Mouse (Mus musculus) CD8-positive naive resting alpha-beta T cell, adult 2 months (primary cell): ENCODE data around the gene Cep152.

Experiments used
- DNase-seq, 2 experiments: peaks; one replicate each; pipeline ENCODE4 v3.0.0; 2022; ENCODE audit warnings: low read depth in 2 of 2, low spot score in 2 of 2

The Cep152 gene

GRCm38 (mm10) chr2:125624837-125625351 lies at the start of gene Cep152:
TSS of gene Cep152 (minus strand) at chr2:125625113.
- DNase-seq: peak; percentile 88 to 90

DNA sequence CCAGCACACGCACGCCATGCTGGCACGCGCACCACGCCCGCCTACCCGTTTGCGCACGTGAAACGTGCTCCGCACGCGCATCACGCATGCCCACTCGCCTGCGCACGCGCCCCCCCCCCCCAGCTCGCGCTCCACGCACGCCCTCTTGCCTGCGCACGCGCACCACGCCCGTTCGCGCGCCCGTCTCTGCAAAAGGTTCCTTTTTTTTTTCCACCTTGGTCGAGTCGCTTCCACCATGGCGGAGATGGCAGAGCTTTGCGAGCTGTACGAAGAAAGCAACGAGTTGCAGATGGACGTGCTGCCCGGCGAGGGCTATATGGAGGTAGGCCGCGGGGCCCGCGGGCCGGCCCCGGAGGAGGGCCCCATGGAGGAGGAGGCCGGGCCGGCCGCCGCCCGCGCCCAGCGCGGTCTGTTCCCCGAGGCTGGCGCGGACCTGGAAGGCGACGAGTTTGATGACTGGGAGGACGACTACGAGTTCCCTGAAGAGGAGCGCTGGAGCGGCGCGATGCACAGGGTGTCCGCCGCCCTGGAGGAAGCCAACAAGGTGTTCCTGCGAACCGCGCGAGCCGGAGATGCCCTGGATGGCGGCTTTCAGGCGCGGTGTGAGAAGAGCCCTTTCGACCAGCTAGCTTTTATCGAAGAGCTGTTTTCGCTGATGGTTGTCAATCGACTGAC lies 48.2 kb upstream of the Cep152 start, which contains the start of gene Eid1:
Gene Eid1, plus strand, starts transcription at position 139 of the 675 bp plus-strand sequence.
- DNase-seq: peak; percentile 49 to 59

DNA sequence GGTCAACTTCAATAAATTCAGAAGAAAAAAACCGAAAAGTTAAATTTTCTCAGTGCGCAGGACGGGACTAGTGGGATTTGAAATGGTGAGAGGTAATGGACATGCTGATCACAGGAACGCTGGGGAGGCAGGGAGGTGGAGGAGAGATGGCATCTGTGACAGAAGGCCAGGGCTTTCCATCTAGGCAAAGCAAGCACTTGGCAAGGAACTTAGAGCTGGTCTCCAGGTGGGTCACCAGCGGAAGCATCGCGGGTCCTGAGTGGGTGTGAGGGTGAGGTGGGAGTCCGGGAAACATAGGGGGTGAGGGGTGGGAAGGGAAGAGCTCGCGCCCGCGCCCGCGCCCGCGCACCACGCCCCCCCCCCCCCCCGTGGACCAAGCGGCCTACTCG lies 47.6 kb upstream of the Cep152 start:
- peak in 1 of 2 experiments; percentile 4 for DNase-seq

- peak in 1 of 2 experiments; percentile 27 for DNase-seq
Observed at GRCm38 (mm10) chr2:125670846-125671245, 45.9 kb upstream of the Cep152 start.

GRCm38 (mm10) chr2:125667721-125668120 lies 42.8 kb upstream of the Cep152 start:
- no peak for DNase-seq

DNA sequence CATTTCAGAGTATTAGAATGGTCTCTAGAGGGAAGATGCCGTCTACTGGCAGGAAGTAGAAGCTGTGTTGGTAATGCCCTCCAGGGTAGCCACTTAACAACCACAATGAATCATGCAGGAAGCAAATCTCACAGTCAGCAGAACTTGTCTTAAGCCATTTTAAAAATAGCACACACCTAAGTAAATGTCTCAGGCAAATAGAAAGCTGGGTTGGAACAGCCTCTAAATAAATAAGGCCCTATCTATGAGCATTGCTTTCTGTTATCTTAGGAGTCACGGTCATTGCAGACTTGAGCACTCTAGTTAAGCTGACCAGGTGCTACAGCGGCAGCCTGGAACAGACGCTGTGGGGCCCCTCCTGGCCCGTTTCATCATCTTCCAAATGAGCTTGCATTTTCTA lies 42.3 kb upstream of the Cep152 start:
- no peak for DNase-seq

GRCm38 (mm10) chr2:125666668-125667067 lies 41.8 kb upstream of the Cep152 start:
- DNase-seq: no peak

DNA sequence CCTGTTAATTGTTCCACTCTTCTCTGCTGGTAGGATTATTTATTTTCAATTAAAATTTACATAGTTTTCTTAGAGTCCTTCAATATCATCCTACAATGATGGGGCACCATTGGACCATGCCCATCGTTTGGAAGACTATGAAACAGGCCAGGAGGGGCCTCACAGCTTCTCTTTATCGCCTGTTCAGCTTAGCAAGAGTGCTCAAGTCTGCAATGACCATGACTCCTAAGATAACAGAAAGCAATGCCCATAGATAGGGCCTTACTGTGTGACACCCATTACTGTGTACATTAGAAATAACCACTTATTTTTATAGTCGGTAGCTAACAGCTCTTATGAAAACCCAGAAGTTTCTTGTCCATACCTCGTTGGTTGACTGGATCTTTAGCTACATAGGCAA lies 41.0 kb upstream of the Cep152 start:
- DNase-seq: no peak

GRCm38 (mm10) chr2:125665213-125665612 lies 40.3 kb upstream of the Cep152 start:
- no peak for DNase-seq

- no peak for DNase-seq
Observed at GRCm38 (mm10) chr2:125662517-125662916, 37.6 kb upstream of the Cep152 start.

GRCm38 (mm10) chr2:125661156-125661555 lies 36.2 kb upstream of the Cep152 start:
- DNase-seq: no peak

GRCm38 (mm10) chr2:125660537-125661130 lies 35.7 kb upstream of the Cep152 start:
- peak in 1 of 2 experiments; percentile 6 for DNase-seq

DNA sequence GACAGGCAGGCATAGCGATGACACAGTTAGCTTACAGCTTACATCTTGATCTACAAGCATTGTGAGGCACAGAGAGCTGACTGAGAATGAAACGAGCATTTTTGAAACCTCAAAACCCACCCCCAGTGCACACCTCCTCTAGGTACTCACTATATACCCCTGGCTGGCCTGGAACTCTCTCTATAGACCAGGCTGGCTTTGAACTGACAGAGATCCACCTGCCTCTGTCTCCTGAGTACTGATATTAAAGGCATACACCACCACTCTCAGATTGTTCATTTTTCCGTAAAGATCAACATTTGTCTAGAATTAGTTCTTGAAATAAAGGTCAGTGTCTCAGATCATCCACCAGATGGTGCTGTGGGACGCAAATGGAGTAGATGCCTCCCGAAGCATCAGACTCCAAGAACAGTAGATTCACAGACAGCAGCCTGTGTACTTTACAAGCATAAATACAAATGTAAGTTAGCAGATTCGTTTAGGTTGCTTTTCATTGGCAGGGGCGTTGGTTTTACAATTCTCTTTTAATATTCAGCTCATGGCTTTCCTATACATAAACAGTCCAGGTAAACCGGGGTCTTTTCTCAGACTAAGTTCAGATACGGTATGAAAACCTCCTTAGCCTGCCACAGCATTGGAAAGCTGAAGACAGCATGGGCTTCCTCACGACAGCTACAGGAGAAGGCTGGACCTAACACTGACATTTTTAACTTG lies 35.1 kb upstream of the Cep152 start:
- DNase-seq: peak; percentile 64 to 74

- no peak for DNase-seq
Observed at GRCm38 (mm10) chr2:125655391-125655790, 30.5 kb upstream of the Cep152 start.

DNA sequence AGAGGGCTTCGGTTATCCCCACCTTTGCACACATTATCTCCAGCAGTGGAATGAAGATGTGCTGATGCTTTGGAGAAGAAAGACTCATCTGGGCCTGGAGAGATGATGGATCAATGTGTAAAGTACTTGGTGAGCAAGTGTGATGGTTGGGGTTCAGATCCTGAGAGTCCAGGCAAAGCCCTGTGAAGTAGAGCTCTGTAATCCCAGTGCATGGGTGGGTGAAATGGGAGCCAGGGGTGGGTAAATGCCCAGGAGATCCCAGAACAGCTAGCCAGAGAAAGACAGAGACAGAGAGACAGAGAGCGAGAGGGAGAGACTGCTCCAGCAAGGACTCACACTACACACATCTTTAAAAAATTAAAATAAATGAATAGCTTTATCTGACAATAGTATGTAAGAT lies 28.4 kb upstream of the Cep152 start:
- DNase-seq: no peak

- no peak for DNase-seq
Observed at GRCm38 (mm10) chr2:125651563-125651962, 26.6 kb upstream of the Cep152 start.

- no peak for DNase-seq
Observed at GRCm38 (mm10) chr2:125650742-125651352, 25.9 kb upstream of the Cep152 start.

- DNase-seq: no peak
Observed at GRCm38 (mm10) chr2:125650038-125650437, 25.1 kb upstream of the Cep152 start.

DNA sequence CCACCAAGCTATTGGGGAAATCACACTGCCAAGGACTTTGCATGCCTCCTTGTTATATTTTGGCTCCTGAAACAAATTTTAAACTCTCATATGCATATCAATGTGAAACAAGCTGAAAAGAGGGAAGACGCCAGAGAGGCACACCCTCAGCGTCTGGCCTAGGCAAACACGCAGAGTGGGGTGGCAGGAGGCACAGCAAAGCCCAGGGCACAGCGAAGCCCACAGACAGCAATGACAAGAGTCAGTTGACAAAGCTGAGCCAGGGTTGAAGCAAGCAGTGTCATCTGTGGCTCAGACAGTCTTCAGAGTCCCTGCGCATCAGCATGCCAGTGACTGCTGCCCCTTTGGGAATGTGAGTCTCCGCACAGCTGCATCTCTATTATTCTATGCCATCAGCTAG lies 20.0 kb upstream of the Cep152 start:
- no peak for DNase-seq

GRCm38 (mm10) chr2:125637331-125637730 lies 12.4 kb upstream of the Cep152 start:
- no peak for DNase-seq

DNA sequence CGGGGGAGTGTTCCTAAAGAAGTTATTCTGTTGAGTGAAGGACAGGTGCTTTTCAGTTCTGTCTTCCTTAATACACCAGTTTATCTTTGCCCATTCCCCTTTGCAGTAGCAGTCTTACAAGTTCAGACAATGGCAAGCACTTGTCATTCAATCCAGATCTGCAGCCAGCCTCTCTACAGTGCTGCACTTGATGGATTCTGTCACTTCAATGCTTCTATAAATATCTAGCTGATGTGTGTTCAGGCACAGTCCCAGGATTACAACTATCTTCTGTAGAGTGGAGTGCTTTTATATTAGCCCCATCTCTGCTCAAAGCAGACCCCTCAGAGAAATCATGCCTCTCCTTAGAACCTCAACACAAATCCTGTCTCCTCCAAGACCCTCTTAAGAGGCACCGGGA lies 5.1 kb upstream of the Cep152 start:
- no peak for DNase-seq

GRCm38 (mm10) chr2:125628487-125628886 lies 3.6 kb upstream of the Cep152 start:
- no peak for DNase-seq
